Mouse (Mus musculus) neural tube, embryonic 13.5 days (tissue): Measurements from ENCODE around the gene Iapp. TPM values are rescaled to one million over a fixed set of nuclear protein-coding genes. Genes with fewer than 3 reads are reported as not detected.
"Not testable (repeated sequence)": the region's sequence is repeated elsewhere in the genome, so short reads cannot be mapped to it uniquely, and the experiment has no call there.

Experiments used
- ATAC-seq: fragments of 200-750 bp; cut with Nextera tagmentation; 2 replicates; pipeline ENCODE4 v1.8.0; 2017; ENCODE audit warnings: low read depth, mild to moderate bottlenecking, moderate TSS enrichment, moderate library complexity
- H3K27ac ChIP-seq: fragments of 300-500 bp; sonication (generic); replicated peaks from 2 replicates; pipeline ENCODE4 v1.5.1; 2015; ENCODE audit warnings: moderate library complexity, mild to moderate bottlenecking, inconsistent platforms
- H3K27me3 ChIP-seq: fragments of 300-500 bp; sonication (generic); 2 replicates; pipeline ENCODE4 v1.6.1; 2015; ENCODE audit warnings: mild to moderate bottlenecking, inconsistent platforms
- H3K36me3 ChIP-seq: fragments of 300-500 bp; sonication (generic); 2 replicates; pipeline ENCODE4 v1.6.1; 2015; ENCODE audit warnings: mild to moderate bottlenecking, inconsistent platforms
- H3K4me1 ChIP-seq: fragments of 300-500 bp; sonication (generic); replicated peaks from 2 replicates; pipeline ENCODE4 v1.6.1; 2015; ENCODE audit warnings: inconsistent platforms
- H3K4me2 ChIP-seq: fragments of 300-500 bp; sonication (generic); 2 replicates; pipeline ENCODE4 v1.6.1; 2015; ENCODE audit warnings: inconsistent platforms, mild to moderate bottlenecking, moderate library complexity
- H3K4me3 ChIP-seq: fragments of 300-500 bp; sonication (generic); 2 replicates; pipeline ENCODE4 v1.5.1; 2015; ENCODE audit warnings: mild to moderate bottlenecking, inconsistent platforms
- H3K9ac ChIP-seq: fragments of 300-500 bp; sonication (generic); 2 replicates; pipeline ENCODE4 v1.6.1; 2015; ENCODE audit warnings: moderate library complexity, mild to moderate bottlenecking, inconsistent platforms
- H3K9me3 ChIP-seq: fragments of 300-500 bp; sonication (generic); 2 replicates; pipeline ENCODE4 v1.6.1; 2016; ENCODE audit warnings: inconsistent platforms
- WGBS: fragments of 180-500 bp; shearing (Covaris S2); methylation state at CpG from one replicate; pipeline ENCODE4 v1.1.7; 2015; 5-methylcytosine and 5-hydroxymethylcytosine counted together
- polyA plus RNA-seq: library from polyadenylated mRNA; unstranded; fragments of >200 nt; fragmentation: Nextera tagmentation; extraction: Ambion mirVana; gene quantifications from 2 replicates; pipeline ENCODE4 v1.2.1, GENCODE M21; 2015

Gene Iapp
- polyA plus RNA-seq = not detected in 2 replicates

GRCm38 (mm10) chr6:142298098-142298497 lies at the start of gene Iapp:
Iapp (plus strand) TSS chr6:142298423.
- H3K36me3 ChIP-seq = no peaks in the 10 kb centered on the region
- WGBS = 50% methylated on average over 4 of the region's 4 CpGs

DNA sequence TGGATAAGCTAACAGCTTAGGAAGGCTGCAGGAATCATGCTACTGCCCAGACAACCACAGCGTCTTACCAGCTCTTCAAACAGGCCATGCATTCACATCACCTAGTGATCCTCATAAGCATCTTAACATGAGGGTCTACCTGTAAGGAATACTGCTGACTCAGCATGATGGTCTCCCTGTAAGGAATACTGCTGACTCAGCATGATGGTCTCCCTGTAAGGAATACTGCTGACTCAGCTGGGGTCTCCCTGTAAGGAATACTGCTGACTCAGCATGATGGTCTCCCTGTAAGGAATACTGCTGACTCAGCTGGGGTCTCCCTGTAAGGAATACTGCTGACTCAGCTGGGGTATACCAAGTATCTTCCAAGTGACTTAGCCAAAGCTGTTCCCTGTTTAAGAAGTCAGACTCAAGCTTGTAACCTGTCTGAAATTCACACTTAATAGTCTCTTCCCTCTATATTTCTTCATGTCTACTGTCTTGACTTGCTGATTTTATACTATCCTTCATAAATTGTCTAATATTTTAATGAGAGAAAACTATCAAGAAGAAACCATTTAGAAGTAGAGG lies 47.4 kb upstream of the Iapp start:
- H3K4me3 ChIP-seq, H3K4me2 ChIP-seq, ATAC-seq, H3K36me3 ChIP-seq, H3K27ac ChIP-seq, H3K4me1 ChIP-seq, H3K9me3 ChIP-seq, H3K27me3 ChIP-seq, H3K9ac ChIP-seq: not testable (repeated sequence)
- 94% methylated on average over 1 of the region's 1 CpGs for WGBS

More at GRCm38 (mm10) chr6:142298098-142298497, at the start of gene Iapp:
- H3K9me3 ChIP-seq = no peaks in the 10 kb centered on the region
- H3K27ac ChIP-seq = no peak within 1 kb of the TSS
- H3K4me2 ChIP-seq = no peak within 1 kb of the TSS
- no peak within 1 kb of the TSS for H3K9ac ChIP-seq
- no peaks in the 10 kb centered on the region for H3K27me3 ChIP-seq
- no peak for ATAC-seq
- H3K4me1 ChIP-seq = no peaks in the 10 kb centered on the region
- H3K4me3 ChIP-seq = no peak within 1 kb of the TSS

GRCm38 (mm10) chr6:142275721-142276442 lies 22.3 kb upstream of the Iapp start:
- H3K4me3 ChIP-seq = no peak overlapping the region
- no peaks in the 10 kb centered on the region for H3K4me1 ChIP-seq
- H3K9me3 ChIP-seq = no peaks in the 10 kb centered on the region
- H3K27ac ChIP-seq = no peak overlapping the region
- ATAC-seq = no peak
- H3K27me3 ChIP-seq = no peaks in the 10 kb centered on the region
- H3K9ac ChIP-seq = no peak overlapping the region
- H3K36me3 ChIP-seq = no peaks in the 10 kb centered on the region
- no peak overlapping the region for H3K4me2 ChIP-seq
- 14% methylated on average over 4 of the region's 4 CpGs for WGBS

GRCm38 (mm10) chr6:142289413-142290118 lies 8.7 kb upstream of the Iapp start:
- Histone ChIP-seq H3K9me3 (no peaks in the 10 kb centered on the region), H3K4me3 (no peak overlapping the region), H3K9ac (no peak overlapping the region), H3K27ac (no peak overlapping the region), H3K4me1 (no peaks in the 10 kb centered on the region), H3K4me2 (no peak overlapping the region), H3K36me3 (no peaks in the 10 kb centered on the region), H3K27me3 (no peaks in the 10 kb centered on the region)
- no peak for ATAC-seq
- 77% methylated on average over 12 of the region's 12 CpGs for WGBS

GRCm38 (mm10) chr6:142305076-142305475 lies 6.9 kb downstream of the Iapp start:
- Histone ChIP-seq H3K9me3 (0 out of 2 replicates have a peak, but pooled peaks cover 5% of the 10 kb centered on the region), H3K36me3 (no peaks in the 10 kb centered on the region), H3K4me1 (no peaks in the 10 kb centered on the region), H3K27me3 (no peaks in the 10 kb centered on the region), H3K4me3 (no peak overlapping the region), H3K27ac (no peak overlapping the region), H3K4me2 (no peak overlapping the region), H3K9ac (no peak overlapping the region)
- ATAC-seq = no peak

- H3K27ac ChIP-seq = no peak overlapping the region
- 0 out of 2 replicates have a peak, but pooled peaks cover 5% of the 10 kb centered on the region for H3K9me3 ChIP-seq
- H3K27me3 ChIP-seq = no peaks in the 10 kb centered on the region
- H3K9ac ChIP-seq = no peak overlapping the region
- no peak overlapping the region for H3K4me3 ChIP-seq
- no peaks in the 10 kb centered on the region for H3K4me1 ChIP-seq
- WGBS = 86% methylated on average over 5 of the region's 5 CpGs
- ATAC-seq = no peak
- H3K36me3 ChIP-seq = no peaks in the 10 kb centered on the region
- H3K4me2 ChIP-seq = no peak overlapping the region
Observed at GRCm38 (mm10) chr6:142314285-142314684, 16.1 kb downstream of the Iapp start.

DNA sequence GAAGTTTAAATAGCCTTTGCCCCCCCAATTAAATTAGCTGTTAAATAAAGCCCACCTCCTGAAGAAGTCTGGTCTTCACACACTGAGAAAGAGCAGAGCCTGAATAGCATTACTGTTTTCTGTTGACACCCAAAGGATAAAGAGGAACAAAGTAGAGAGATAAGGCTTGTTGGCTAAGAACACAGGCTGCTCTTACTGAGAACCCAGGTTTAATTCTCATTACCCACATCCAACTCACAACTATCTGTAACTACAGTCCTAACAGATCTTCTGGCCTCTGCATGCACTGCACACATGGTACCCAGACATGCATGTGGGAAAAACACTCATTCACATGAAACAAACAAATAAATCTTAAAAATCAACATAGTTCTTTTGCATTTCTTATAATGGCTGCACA lies 18.9 kb downstream of the Iapp start:
- Histone ChIP-seq H3K27me3 (no peaks in the 10 kb centered on the region), H3K36me3 (no peaks in the 10 kb centered on the region), H3K4me1 (no peaks in the 10 kb centered on the region), H3K27ac (no peak overlapping the region), H3K4me2 (no peak overlapping the region), H3K4me3 (no peak overlapping the region), H3K9ac (no peak overlapping the region), H3K9me3 (no peaks in the 10 kb centered on the region)
- no peak for ATAC-seq

- Histone ChIP-seq H3K27me3 (no peaks in the 10 kb centered on the region), H3K9me3 (no peaks in the 10 kb centered on the region), H3K9ac (no peak within 1 kb of the TSS), H3K4me3 (no peak within 1 kb of the TSS), H3K27ac (no peak within 1 kb of the TSS), H3K4me2 (no peak within 1 kb of the TSS), H3K36me3 (no peaks in the 10 kb centered on the region), H3K4me1 (no peaks in the 10 kb centered on the region)
- no peak for ATAC-seq
- WGBS = 31% methylated on average over 4 of the region's 4 CpGs
Observed at GRCm38 (mm10) chr6:142322881-142323280, 24.7 kb downstream of the Iapp start, which contains the start of gene Slco1a5. Slco1a5 (minus strand) TSS chr6:142322981.

- H3K4me2 ChIP-seq = no peak overlapping the region
- no peaks in the 10 kb centered on the region for H3K4me1 ChIP-seq
- no peak overlapping the region for H3K4me3 ChIP-seq
- H3K9me3 ChIP-seq = no peaks in the 10 kb centered on the region
- H3K27me3 ChIP-seq = no peaks in the 10 kb centered on the region
- no peak overlapping the region for H3K27ac ChIP-seq
- no peak for ATAC-seq
- no peak overlapping the region for H3K9ac ChIP-seq
- H3K36me3 ChIP-seq = no peaks in the 10 kb centered on the region
- 73% methylated on average over 3 of the region's 3 CpGs for WGBS
Observed at GRCm38 (mm10) chr6:142326598-142326997, 28.4 kb downstream of the Iapp start.

DNA sequence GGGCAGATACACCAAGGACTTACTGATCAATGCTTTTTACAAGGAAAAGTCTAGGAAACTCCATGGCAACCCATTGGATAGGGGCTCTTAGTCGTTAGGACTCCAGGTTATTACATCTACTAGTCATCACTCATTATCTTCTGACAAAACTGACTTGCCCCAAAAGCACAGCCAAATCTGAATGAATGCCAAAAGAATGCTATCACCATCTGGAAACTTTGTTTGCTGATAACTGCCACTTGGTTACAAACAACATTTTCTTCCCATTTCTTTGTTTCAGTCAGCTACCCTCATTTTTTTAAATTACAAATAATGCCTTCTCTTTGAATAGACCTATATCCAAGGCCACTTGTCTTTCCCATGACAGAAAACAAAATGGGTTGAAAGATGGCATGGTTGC lies 31.0 kb downstream of the Iapp start:
- ATAC-seq = no peak
- H3K36me3 ChIP-seq = no peaks in the 10 kb centered on the region

DNA sequence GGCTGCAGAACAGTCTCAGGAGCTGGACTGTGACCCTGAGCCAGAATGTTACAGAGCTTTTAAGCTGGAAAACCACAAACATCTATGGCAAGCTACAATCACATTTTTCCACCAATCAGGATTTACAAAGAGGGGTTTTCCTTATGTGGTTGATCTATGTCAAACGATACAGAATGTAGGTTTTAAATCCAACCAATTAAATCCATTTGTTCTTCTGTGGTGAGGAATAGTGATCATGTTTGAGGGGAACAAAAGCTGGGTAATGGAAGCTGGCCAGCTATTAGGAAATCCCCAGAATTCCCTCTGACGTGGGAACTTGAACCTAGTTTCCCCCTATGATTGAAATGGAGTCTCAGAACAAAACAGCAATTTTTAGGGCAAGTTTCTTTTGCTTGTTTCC lies 40.7 kb downstream of the Iapp start:
- Histone ChIP-seq H3K9me3 (no peaks in the 10 kb centered on the region), H3K27ac (no peak overlapping the region), H3K9ac (no peak overlapping the region), H3K4me1 (no peaks in the 10 kb centered on the region), H3K36me3 (no peaks in the 10 kb centered on the region), H3K4me2 (no peak overlapping the region), H3K27me3 (no peaks in the 10 kb centered on the region), H3K4me3 (no peak overlapping the region)
- WGBS = 75% methylated on average over 2 of the region's 2 CpGs
- no peak for ATAC-seq

More for the DNA sequence above, 31.0 kb downstream of the Iapp start:
- 60% methylated on average over 1 of the region's 1 CpGs for WGBS
- Histone ChIP-seq H3K4me1 (no peaks in the 10 kb centered on the region), H3K9me3 (no peaks in the 10 kb centered on the region), H3K4me3 (no peak overlapping the region), H3K4me2 (no peak overlapping the region), H3K9ac (no peak overlapping the region), H3K27ac (no peak overlapping the region), H3K27me3 (no peaks in the 10 kb centered on the region)

- Histone ChIP-seq H3K9ac (no peak overlapping the region), H3K4me3 (no peak overlapping the region), H3K36me3 (no peaks in the 10 kb centered on the region), H3K27me3 (no peaks in the 10 kb centered on the region), H3K27ac (no peak overlapping the region), H3K4me2 (no peak overlapping the region), H3K4me1 (no peaks in the 10 kb centered on the region), H3K9me3 (no peaks in the 10 kb centered on the region)
- WGBS = 45% methylated on average over 2 of the region's 2 CpGs
- ATAC-seq = no peak
Observed at GRCm38 (mm10) chr6:142339576-142339975, 41.4 kb downstream of the Iapp start.
